Mouse (Mus musculus) embryonic fibroblast, embryonic 13.5 days (primary cell): Measurements from ENCODE around the gene Clpp. TPM values are rescaled to one million over a fixed set of nuclear protein-coding genes. Genes with fewer than 3 reads are reported as not detected.
A peak's percentile ranks its signal among the peaks of the same experiment; 100 is the strongest.

Source experiments
- H3K27ac ChIP-seq: 2 replicates; pipeline ENCODE4 v1.5.1; 2012; ENCODE audit warnings: low read length, control low read depth, inconsistent platforms; ENCODE audit not compliant: insufficient read depth
- H3K4me1 ChIP-seq: 2 replicates; pipeline ENCODE4 v1.6.1; 2011; ENCODE audit warnings: low read length; ENCODE audit not compliant: control insufficient read depth, insufficient read depth
- H3K4me3 ChIP-seq: 2 replicates; pipeline ENCODE4 v1.5.1; 2011; ENCODE audit warnings: mild to moderate bottlenecking, control low read depth, low read length; ENCODE audit not compliant: insufficient read depth
- CTCF ChIP-seq: IDR thresholded peaks from 2 replicates; pipeline ENCODE4 v1.5.1; 2011; ENCODE audit warnings: mild to moderate bottlenecking, control low read depth, low read length, moderate library complexity, borderline replicate concordance; ENCODE audit not compliant: insufficient read depth
- POLR2A ChIP-seq: IDR thresholded peaks from 2 replicates; pipeline ENCODE4 v1.6.1; 2011; ENCODE audit warnings: low read depth, mild to moderate bottlenecking, control low read depth, low read length, moderate library complexity
- polyA plus RNA-seq: library from polyadenylated mRNA; stranded (reverse); fragments of >200 nt; gene quantifications from 2 replicates; pipeline ENCODE4 v1.2.4, GENCODE M21; 2011; ENCODE audit warnings: low read depth; ENCODE audit not compliant: missing spikeins, insufficient read length

The Clpp gene
- polyA plus RNA-seq, 1 experiment: 49.5 TPM

DNA sequence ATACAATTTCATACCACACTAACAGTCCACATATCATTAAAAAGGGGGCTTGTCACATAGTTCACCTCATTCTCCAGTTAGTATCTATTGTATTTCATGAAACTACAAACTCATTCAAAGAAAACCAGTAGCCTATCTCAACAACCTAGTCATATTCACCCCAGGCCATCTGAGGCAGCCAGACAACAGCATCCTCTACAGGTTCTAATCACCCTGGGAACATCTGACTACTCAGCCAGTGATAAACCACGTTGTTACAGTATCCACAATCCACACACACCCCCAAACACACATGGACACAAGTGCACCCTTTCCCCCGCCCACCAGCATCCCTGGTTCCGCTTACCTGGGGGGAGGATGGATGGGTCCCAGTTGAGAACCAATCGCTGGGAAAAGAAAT is 37.4 kb downstream of the Clpp start:
- Histone ChIP-seq H3K4me3 (no peak overlapping the region), H3K4me1 (peaks cover 2% of the 10 kb centered on the region; the same call in 1 of the 2 replicates), H3K27ac (no peak overlapping the region)
- TF ChIP-seq CTCF (no peak), POLR2A (no peak)

DNA sequence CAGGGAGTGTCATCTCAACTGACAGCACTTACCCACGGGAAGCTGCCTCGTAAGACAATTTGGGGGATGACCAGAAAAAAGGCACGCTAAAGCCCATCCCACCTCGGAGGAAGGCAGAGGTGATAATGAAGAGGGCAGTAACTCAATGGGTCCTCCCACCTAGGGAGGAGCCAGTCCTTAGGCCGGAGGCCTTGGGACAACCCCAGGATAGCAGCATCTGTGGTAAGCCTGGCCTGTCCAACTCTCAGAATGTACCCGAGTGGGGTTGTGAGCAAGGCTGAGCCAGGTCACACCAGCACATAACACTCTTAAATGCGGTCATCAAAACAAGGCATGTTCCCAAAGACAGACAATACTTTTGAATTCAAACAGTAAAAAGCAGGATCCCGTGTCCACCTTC is 39.6 kb downstream of the Clpp start:
- TF ChIP-seq CTCF: no peak
- TF ChIP-seq POLR2A: peak; percentile 46
- peaks cover 2% of the 10 kb centered on the region; the same call in 1 of the 2 replicates for H3K4me1 ChIP-seq
- peak overlapping the region; percentile 97 for H3K4me3 ChIP-seq
- H3K27ac ChIP-seq: no peak overlapping the region

DNA sequence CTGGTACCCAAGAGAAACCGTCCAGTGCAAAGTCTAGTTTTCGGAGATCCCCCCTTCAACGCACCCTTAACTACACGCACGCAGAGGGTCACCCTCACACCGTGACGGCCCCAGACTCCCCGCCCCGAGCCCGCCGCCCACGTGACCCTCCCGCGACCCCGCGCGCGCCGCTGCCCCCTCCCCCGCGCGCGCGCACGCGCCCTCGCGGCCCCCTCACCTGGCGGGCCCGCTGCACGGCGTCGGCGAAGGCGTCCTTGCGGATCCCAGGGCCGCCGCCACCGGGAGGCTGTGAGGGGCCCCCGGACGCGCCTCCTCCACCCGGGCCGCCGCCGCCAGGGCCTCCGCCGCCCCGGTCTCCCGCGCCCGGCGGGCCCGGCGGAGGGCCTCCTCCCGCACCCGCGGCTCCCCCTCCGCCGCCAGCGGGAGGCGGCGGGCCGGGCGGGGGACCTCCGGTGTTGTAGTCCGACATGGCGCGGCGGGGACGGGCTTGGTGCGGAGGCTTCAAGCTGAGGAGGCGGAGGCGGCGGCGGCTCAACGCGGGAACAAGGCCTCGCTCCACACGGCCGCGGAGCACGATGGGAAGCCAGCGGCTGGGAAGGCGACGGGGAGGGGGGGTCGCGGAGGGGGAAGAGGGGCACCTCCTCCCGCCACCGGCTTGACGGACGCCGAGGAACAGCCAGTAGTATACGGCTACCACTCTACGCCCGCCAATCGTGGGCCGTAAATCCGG is 41.0 kb downstream of the Clpp start, which contains the start of gene Khsrp:
Gene Khsrp, minus strand, starts transcription at position 592 of the 730 bp plus-strand sequence.
- Histone ChIP-seq H3K4me3 (peak within 1 kb of the TSS; percentile 97), H3K27ac (peak within 1 kb of the TSS; percentile 60), H3K4me1 (peaks cover 2% of the 10 kb centered on the region; the same call in 1 of the 2 replicates)
- TF ChIP-seq POLR2A (peak; percentile 59; the same call in 1 of the 2 replicates), CTCF (no peak)

DNA sequence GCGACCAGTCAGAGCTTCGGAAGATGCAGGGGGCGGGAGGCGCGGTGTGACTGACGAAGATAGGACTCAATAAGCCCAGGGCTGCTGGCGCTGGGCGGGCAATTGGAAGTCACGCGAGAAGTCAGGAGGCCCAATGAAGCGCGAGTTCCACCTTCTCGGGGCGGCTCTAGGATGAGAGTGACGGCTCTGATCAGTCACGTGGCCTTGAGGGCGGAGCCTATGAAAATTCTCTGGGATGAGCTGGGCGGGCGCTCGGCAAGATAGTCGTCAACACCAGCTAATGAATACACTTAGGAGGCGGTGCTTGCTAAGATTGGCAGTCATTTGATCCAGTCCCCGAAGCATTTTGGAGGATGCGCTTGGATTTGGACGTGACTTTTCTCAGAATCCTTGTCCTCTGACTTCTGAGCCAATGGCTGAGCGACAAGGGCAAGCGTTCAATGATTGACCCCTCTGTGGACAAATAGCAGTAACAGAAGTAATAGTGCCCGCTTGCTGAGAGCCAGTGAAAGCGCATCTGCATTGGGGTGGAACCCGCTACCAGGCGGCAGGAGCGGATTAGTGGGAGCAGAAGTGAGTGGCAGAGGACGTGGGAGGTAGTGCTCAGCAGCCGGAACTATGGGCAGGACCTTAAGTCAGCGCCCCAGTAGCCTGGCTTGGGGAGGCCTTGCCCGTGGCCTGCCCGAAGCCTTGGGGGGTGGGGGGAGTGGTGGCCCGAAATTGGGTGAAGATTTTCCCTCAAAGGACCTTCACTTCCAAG is 41.7 kb downstream of the Clpp start:
- Histone ChIP-seq H3K4me1 (peaks cover 2% of the 10 kb centered on the region; the same call in 1 of the 2 replicates), H3K4me3 (peak overlapping the region; percentile 13), H3K27ac (peak overlapping the region; percentile 60)
- peak; percentile 91 for TF ChIP-seq POLR2A
- no peak for TF ChIP-seq CTCF

DNA sequence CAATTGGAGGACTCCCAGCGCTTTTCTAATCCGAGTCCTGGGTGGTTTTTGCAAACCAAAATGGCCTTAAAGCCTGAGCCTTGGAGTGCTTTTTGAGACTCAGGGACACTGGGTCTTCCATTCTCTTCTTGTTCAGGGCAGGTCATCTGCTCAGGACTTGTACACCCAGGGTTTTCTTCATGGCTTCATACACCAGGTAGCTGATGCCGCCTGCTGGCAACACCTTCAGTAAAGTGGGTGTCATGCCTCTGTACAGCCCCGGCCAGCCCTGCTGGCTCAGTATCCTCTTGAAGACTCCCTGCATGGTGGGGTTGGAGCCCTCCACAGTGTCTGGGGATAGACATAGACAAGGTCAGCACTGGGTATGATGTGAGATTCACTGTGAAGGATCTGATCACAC is 42.7 kb downstream of the Clpp start:
- Histone ChIP-seq H3K4me1 (peaks cover 2% of the 10 kb centered on the region; the same call in 1 of the 2 replicates), H3K4me3 (no peak overlapping the region), H3K27ac (no peak overlapping the region)
- TF ChIP-seq POLR2A: peak; percentile 31; the same call in 1 of the 2 replicates
- TF ChIP-seq CTCF: no peak

DNA sequence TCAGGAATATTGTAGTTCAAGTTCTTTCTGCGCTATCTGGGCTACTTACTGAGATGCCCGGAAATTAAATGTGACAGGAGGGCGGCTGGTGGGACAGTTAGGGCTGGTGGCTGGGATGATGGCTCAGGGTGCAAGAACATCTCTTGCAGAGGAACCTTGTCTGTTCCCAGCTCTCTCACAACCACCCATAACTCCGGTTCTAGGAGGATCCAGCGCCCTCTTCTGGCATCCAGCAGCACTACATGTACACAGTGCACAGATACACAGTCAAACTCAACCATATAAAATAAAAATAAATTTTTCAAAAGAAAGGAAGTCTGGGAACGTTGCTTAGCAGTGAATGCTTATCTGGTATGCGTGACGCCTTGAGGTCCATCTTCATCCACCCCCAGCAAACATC is 48.9 kb downstream of the Clpp start:
- Histone ChIP-seq H3K27ac (no peak overlapping the region), H3K4me1 (no peaks in the 10 kb centered on the region), H3K4me3 (no peak overlapping the region)
- no peak for TF ChIP-seq POLR2A
- TF ChIP-seq CTCF: no peak

DNA sequence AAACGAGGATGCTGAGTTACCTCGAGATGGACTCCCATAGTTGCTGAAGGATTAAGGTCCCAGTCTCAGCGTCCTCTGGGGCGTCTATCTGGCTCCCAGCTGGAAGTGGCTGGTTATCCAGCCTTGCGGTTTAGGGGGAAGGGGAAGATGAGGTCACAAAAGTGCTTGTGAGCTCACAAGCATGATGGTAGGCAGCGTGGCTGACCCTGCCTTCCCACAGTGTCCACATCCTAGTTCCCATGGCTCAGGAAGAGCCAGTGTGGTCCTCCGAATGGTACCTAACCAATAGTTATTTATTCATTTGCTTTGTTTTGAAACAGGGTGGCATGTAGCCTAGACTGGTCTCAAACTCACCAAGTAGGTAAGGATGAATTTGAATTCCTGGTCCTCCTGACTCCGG is 51.4 kb downstream of the Clpp start, which contains the start of gene Slc25a41:
Gene Slc25a41, minus strand, starts transcription at position 101 of the 400 bp plus-strand sequence.
- Histone ChIP-seq H3K4me3 (no peak within 1 kb of the TSS), H3K27ac (no peak within 1 kb of the TSS), H3K4me1 (no peaks in the 10 kb centered on the region)
- TF ChIP-seq POLR2A: no peak
- no peak for TF ChIP-seq CTCF

Other genes starting within 250 kb of the Clpp start
- not detected in 2 replicates for gene Nrtn, start 232.8 kb upstream of the Clpp start, polyA plus RNA-seq
- gene Dus3l, start 225.5 kb upstream of the Clpp start, polyA plus RNA-seq: 17.4 and 17.6 TPM in 2 replicates
- gene Prr22, start 220.1 kb upstream of the Clpp start, polyA plus RNA-seq: not detected in 2 replicates
- gene Rfx2, start 159.3 kb upstream of the Clpp start, polyA plus RNA-seq: 0.70 and 0.86 TPM in 2 replicates
- not detected in 2 replicates for gene Acsbg2, start 115.9 kb upstream of the Clpp start, polyA plus RNA-seq
- gene 1700061G19Rik, start 114.8 kb upstream of the Clpp start, polyA plus RNA-seq: not detected in 2 replicates
- 32.8 and 33.6 TPM in 2 replicates for gene Mllt1, start 54.9 kb upstream of the Clpp start, polyA plus RNA-seq
- gene Acer1, start 8.2 kb upstream of the Clpp start, polyA plus RNA-seq: not detected in 2 replicates
- gene Alkbh7, start 7.0 kb downstream of the Clpp start, polyA plus RNA-seq: 8.2 and 8.6 TPM in 2 replicates
- gene Pspn, start 9.7 kb downstream of the Clpp start, polyA plus RNA-seq: not detected in 2 replicates
- 49.7 and 62.1 TPM in 2 replicates for gene Gtf2f1, start 21.0 kb downstream of the Clpp start, polyA plus RNA-seq
- gene Gm17949, start 21.2 kb downstream of the Clpp start, polyA plus RNA-seq: not detected in 2 replicates
- 77.2 and 82.4 TPM in 2 replicates for gene Khsrp, start 41.2 kb downstream of the Clpp start, polyA plus RNA-seq
- not detected in 2 replicates for gene Slc25a41, start 51.3 kb downstream of the Clpp start, polyA plus RNA-seq
- not detected in 2 replicates for gene Crb3, start 68.8 kb downstream of the Clpp start, polyA plus RNA-seq
- gene Slc25a23, start 69.6 kb downstream of the Clpp start, polyA plus RNA-seq: 8.4 and 10.4 TPM in 2 replicates
- 0.40 TPM in 1 of 2 replicates, not detected in the other for gene Dennd1c, start 88.2 kb downstream of the Clpp start, polyA plus RNA-seq
- 0.95 and 1.7 TPM in 2 replicates for gene Tubb4a, start 97.5 kb downstream of the Clpp start, polyA plus RNA-seq
- 4.3 and 6.3 TPM in 2 replicates for gene Tnfsf9, start 115.0 kb downstream of the Clpp start, polyA plus RNA-seq
- gene Cd70, start 159.5 kb downstream of the Clpp start, polyA plus RNA-seq: not detected in 2 replicates
- gene Tnfsf14, start 203.9 kb downstream of the Clpp start, polyA plus RNA-seq: not detected in 2 replicates
- gene C3, start 237.8 kb downstream of the Clpp start, polyA plus RNA-seq: 3.9 TPM in 2 replicates